Mouse (Mus musculus): ENCODE results near the gene Rnh1.
A peak's percentile ranks its signal among the peaks of the same experiment; 100 is the strongest.

The Rnh1 gene

DNA sequence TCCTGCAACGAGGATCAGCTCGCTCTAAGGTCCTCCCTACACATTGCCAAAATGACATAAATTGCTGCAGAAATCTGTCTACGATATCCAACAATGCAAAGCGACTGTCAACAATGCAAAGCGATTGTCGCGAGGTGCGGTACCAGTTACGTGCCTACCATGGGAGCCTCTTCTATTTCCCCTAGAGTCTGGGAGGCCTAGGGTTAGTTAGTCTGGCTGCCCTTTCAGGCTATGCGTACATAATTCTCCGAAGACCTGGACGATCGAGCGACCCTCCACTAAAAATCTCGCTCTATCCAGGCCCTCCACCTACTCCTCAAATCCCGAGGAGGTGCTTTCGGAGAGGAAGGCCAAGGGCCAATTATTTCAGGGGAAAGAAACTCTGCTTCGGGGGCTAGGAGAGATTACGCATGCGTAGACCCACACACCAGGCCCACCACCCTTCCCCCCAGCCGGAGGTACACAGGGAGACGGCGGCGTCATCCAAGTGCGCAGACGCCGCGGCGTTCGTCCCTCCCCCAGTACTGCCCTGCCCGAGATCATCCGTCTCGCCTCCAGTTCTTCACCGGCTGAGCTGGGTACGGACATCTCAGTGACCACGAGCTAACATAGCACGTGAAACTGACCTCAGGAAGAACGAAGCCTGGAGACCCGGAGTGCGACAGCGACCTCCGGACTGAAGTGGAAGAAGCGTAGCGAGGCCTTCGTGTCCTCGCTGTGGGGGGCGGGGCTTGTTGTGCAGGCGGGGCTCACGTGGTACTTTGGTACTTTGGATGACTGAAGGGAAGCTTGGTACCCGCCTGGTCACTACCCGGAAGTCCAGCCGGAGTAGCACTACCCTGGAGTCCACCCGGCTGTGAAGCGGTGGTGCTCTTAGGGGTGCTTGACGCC is at the start of gene Rnh1:
Rnh1 (minus strand) TSS at position 742 of the 891 bp plus-strand sequence.
- peak; percentile 95 to 97 for DNase-seq

DNA sequence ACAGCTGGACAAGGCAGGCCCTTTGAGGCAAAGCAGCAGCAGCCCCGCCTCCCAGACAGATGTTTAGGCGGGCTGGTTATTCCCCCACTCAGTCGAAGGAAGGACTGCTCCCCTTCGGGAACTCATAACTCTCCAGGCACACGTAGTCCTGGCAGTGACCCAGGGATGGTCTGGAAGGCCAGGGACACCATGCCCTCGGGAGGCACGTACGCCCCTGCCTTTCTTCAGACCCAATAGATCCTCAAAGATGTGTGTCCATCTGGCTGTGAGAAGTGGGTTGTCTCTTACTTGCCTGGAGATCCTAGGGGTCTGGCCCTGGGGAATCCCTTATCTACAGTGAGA is 49.4 kb upstream of the Rnh1 start:
- no peak for DNase-seq

DNA sequence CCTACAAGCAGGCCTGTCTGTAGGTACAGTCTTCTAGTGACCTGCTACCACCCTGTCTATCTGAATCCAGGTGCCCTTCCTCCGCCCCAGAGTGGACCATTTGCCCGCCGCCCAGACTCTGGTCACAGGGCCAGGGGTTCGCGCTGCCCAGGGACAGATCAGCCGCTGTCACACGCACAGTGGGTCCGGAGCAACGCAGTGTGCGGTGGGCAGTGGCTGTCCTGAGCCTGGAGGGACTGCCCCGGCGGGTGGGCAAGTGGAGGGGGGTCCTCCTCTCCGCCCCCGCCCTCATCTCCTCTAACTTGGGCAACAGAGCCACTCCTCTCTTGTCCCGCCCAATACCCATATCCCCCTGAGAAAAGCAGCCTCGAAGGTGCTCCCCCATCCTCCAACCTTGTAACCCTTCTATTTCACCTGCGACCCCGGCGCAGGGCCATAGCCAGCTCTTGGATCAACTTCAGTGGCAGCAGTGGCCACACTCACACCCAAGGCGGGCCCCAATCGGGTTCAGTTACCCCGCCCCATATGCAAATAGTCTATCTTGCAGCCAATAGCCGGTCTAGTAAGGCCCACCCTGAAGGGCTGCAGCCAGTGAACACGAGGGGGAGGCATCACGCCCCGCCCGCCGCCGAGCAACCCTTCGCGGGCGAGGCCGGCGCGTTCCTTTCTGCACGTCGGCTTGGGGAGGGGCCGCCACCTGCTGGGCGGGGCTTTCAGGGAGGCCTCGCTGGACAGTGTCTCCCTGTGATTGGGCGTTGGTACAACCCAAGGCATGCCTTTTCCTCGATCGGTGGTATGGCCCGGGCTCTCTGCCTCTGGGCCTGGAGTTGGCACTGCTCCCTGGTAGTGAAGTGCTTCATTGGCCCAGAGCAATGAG is 48.8 kb upstream of the Rnh1 start:
- DNase-seq = peak; percentile 96 to 99

DNA sequence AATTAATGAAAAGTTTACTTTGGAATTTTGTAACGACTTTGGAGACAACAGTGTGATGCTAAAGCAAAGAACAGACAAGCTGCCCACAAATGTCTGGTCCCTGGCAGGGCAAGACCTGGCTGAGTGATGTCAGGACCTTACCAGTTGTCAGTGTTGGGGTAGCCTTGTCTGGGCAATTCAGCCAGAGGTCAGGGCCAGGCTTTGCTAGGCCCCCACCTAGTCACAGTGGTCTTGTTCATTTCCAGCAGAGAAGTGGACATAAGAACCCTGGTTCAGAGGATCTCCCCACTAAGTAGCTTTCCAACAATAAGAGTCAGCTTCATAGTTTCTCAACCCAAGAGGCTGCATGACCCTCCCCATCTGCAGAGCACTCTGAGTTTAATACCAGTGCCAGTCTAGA is 47.7 kb upstream of the Rnh1 start:
- DNase-seq = no peak

DNA sequence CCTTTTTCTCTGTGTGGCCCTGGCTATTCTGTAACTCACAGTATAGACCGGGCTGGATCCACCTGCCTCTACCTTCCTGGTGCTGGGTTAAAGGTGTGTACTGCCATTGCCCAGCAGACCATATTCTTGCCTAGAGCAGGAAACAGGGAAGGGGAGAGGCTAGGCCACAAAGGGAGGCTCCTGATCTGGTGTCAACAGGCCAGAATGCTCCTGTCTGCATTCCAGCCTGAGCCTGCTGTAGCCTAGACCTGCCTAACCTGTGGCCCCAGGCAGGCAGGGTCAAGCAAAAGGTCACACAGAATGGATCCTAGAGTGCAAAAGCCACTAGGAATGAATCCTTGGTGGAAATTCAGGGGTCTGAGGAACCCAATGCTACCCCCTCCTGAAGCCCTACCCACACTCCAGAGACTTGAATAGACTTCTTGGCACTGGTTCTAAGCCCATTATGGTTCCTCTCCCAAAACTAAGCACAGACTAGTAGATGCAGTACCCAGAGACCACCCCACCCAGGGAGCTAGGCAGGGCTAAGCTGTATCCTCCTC is 47.0 kb upstream of the Rnh1 start:
- no peak for DNase-seq

DNA sequence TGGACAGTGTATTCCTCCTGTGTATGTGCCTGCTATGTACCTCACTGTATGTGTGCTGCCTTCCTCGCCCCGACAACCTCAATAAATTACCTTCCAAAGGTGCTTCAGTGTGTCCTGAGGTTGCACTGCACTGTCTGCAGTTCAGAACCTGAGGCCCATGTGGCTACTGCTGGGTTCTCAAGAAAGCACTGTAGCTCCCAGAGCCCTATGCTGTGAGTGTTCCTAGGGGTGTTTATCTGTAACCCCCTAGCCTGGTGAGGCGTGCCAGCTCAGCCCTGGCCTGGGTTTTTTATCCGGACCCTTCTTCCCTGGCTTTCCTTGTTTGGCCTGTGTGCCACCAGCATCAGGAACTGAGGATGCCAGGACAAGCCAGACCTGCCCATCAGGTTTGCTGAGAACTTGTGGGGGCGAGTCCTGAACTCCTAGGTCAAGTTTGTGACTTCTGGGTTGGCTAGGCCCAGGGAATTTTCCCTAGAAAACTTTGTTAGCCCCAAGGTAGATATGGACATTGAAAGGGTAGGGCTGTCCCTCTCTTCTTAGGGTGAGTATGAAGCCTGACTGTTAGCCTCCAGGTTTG is 46.0 kb upstream of the Rnh1 start:
- DNase-seq = no peak

DNA sequence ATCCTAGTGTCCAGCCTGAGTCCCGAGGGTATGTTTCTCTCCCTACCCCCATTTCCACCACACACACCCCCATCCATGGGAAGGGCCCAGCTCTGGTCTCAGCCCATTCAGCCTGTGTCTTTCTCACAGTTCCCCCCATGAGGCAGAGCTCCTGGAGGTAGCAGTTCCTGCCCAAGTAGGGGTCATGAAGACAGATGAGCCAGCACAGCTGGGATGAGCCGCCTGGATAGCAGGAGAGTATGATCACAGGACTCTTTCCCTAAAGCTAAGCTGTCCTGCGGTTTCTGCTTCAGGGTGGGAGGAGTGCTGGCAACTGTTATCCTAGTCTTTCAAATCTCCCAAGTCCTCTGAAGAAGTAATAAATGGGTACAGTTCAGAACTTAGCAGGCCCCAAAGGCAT is 45.5 kb upstream of the Rnh1 start:
- DNase-seq = no peak

DNA sequence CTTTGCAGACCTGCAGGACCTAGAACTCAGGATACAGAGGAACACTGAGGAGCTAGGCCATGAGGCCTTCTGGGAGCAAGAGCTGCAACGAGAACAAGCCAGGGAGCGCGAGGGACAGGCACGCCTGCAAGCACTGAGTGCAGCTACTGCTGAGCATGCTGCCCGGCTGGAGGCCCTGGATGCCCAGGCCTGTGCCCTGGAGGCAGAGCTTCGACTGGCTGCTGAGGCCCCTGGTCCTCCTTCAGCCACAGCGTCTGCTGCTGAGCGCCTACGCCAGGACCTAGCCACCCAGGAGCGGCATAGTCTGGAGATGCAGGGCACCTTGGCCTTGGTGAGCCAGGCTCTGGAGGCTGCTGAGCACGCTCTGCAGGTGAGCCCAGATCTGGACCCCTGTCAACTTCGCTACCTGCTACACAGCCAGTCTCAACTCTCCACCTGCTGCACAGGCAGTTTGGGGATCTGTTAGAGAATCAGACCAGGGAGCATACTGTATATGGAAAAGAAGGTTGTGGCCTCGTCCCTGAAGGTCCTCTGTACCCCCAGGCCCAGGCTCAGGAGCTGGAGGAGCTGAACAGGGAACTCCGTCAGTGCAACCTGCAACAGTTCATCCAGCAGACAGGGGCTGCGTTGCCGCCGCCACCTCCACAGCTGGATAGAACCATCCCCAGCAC is 44.8 kb upstream of the Rnh1 start:
- peak in 1 of 2 experiments; percentile 58 for DNase-seq

DNA sequence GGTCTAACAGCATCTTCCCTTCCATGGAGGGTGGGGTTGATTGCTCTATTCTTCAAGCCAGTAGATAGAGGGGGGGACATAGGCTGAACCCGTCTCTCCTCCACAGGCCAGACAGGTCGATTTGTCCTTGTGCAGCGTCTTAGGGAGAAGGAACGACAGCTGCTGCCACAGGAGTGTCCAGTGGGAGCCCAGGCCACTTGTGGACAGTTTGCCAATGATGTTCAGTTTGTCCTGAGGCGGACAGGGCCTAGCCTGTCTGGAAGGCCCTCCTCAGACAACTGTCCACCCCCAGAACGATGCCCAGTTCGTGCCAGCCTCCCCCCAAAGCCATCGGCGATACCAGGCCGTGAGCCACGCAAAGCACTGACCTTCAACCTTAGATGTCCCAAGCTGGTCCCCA is 44.2 kb upstream of the Rnh1 start:
- no peak for DNase-seq

DNA sequence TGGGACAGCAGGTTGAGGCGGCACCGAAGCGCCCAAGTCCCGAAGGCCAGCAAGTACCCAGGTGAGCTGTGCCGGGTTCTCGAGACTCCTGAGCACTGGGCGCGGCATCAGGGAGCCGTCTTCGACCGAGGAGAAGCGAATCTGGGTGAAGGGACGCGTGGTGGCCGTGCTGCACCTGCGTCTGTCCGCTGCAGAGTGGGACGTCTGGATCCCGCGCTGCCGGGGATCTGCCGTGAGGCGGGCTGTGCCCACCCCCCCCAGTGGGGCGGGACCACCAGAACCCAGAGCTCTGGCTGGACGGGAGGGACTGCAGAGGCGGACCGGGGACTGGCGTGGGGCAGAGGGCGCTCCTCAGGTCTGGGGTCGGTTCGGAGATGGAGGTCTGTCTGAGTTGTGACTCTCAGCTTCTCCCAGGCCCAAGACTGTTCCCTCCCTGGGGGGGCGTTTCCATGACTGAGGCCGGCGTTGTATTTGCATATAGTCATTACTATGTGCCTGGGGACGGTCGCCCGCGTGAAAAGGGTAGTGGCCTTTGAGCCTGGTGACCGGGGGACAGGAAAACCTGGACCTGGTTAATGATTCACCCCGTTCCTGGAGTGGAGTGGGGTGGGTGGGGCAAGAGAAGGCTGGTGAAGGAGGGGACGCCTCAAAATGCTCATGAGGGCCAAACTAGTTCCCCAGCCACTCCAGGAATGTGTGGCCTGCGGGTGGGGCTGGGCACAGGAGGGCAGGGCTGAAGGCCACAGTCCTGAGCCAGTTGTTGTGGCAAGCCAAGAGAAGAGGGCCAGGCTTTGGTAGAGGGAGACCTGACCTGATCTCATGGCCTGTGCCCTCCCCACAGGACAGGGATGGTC is 43.5 kb upstream of the Rnh1 start:
- peak; percentile 92 to 97 for DNase-seq

DNA sequence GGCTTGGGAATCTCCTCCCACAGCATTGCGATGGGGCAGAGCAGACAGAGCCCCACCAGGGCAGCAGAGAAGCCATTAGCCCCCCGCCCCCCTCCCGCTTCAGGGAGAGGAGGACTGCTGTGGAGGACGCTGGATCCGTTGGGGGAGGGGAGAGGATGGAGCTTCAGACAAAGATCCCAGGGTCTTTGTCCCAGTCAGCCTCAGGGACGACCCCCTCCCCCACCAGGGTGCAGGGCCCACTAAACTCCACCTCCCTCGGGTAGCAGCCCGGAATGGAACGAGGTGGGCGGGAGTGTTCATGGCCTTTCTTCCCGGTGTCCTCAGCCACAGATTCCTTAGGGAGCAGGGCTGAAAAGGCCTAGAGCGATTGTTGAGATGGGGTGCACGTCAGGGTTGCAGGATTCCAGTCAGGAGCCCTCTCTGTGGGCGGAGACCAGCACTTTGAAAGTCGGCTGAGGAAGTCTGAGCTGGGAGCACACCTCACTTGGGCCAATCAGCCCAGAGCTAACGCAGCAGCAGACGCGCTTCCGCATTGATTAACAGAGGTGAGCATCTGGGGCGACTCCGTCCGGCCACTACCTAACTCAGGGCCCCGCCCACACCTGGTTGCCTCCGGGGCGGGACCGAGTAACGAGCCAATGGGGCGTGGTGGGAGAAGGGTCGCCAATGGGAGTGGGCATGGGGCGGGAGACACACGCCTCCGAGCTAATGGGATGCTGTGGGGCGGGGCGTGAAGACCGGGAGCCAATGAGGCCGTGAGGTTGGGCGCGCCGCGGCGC is 42.6 kb upstream of the Rnh1 start, which contains the start of gene Rassf7:
Rassf7 (plus strand) TSS at position 760 of the 779 bp plus-strand sequence.
- DNase-seq = peak; percentile 98 to 99

DNA sequence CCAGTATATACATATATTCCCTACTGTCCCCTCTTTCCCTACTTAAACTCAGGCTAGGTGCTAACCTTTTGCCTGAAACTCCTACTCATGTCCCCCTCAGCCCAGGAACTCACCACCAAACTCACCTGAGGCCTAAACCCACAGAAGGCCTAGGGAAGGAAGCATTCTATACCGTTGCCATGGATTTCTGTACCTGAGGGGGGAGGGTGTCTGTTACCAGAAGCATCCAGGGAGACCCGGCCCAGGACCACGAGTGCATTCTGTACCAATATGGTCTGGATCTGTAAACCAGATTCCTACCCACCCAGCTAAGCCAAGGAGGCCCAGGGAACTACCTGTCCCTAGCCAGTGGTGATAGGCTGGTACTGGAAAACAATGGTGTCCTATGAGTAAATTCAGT is 41.7 kb upstream of the Rnh1 start:
- no peak for DNase-seq

DNA sequence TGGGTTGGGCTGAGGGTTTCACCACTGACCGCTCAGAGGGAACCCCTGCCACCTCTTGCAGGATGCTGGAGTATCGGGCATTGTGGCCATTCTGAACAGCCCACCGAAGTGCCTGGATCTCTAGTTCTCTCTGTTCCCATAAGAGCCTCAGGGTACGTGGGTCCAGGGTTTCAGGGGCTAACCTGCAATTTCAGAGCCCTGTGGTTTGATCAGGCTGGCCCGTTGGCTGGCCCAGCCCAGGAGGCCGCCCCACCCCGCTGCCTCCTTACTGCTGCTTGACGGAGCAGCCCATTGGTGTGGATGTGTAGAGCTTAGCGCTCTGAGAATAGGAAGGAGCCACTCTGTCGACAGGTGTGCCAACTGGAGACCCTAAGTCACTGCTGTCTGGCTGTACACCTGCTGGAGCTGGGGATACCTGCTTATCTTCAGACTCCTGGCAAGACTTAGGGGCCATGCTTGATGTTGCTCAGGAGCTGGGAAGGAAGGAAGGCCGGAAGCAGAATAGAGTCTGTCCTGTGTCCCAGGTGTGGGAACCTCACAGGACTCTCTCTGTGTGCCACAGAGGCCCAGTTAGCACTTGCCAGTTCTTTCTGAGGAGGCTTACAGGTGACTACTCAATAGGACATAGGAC is 41.1 kb upstream of the Rnh1 start, which contains the start of gene Lmntd2:
Lmntd2 (minus strand) TSS at position 476 of the 631 bp plus-strand sequence.
- DNase-seq = no peak

DNA sequence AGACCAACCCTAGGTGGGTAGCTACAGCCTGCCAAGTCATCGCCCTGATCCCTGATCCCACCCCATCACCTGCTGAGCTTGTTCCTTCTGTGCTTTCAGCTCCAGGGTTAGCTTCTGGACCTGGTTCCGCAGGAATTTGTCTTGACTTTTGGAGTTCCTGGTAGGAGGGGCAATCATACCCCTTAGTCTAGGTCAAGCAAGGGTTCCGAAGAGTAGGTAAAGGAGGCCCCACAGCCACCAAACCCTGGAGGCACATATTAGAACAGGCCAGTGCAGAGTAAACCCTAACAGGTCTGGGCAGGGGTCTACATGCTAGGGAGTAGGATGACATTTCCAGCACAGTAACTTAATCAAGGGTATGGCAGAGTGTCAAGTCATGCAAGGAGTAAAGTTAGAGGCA is 40.5 kb upstream of the Rnh1 start:
- DNase-seq = no peak

DNA sequence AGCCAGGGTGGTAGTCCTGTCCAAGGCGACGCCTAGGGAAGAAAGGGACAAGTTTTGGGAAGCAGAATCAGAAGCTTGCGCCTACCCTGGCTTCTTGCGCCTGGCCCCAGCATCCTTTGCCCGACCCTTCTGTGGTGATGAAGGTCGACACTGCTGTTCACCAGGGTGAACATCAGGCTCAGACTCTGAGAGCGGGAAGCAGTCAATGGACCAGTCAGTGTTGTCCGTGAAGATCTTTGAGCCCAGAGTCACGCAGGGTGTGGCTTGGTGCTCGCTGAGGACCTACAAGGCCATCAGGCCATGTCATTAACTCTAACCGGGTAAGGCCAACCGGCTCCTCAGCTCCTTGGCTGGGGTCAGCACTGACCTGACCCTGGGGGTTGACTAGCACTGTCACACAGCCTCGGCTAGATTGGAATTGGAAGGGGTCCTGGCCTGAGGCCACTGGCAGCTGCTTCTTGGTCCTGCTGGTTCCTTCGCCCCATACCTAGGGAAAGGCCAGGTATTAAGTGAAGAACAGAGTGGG is 38.0 kb upstream of the Rnh1 start:
- DNase-seq = peak in 1 of 2 experiments; percentile 28

DNA sequence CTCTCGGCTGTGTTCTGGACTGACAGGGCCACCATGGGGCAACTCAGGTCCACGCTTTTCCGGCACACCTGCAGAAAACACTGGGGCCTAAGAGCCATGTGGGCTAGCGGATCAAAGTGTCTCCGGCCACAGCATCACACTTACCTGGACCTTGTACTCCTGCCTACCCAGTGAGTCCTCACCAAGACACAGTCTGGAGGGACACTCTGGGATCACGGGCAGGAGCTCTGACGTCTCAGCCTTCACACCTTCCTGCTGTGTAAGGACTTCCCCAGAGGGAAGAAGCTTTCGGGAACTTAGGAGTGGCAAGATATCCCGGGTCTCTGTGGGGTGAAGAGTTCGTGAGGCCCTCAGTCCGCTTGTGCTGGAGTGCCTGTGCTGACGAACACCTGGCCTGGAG is 37.5 kb upstream of the Rnh1 start:
- peak in 1 of 2 experiments; percentile 33 for DNase-seq

DNA sequence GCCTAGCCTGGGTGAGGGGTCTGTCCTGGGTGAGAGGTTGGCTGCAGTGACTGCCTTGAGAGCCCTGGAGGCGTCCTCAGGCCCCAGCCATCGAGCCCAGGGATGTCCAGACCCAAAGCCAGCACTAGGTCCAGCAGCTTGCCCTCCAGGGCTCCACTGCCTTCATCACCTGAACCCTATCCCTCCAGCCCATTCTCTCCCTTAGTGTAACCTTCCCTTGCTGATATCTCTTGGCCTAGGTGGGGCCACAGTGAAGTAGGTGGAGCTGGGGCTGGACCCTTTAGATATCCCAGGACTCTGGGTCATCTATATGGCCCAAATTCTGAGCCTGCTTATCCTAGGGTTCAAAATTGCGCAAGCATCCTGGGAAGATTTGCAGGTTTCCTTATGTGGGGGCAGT is 36.9 kb upstream of the Rnh1 start:
- no peak for DNase-seq

DNA sequence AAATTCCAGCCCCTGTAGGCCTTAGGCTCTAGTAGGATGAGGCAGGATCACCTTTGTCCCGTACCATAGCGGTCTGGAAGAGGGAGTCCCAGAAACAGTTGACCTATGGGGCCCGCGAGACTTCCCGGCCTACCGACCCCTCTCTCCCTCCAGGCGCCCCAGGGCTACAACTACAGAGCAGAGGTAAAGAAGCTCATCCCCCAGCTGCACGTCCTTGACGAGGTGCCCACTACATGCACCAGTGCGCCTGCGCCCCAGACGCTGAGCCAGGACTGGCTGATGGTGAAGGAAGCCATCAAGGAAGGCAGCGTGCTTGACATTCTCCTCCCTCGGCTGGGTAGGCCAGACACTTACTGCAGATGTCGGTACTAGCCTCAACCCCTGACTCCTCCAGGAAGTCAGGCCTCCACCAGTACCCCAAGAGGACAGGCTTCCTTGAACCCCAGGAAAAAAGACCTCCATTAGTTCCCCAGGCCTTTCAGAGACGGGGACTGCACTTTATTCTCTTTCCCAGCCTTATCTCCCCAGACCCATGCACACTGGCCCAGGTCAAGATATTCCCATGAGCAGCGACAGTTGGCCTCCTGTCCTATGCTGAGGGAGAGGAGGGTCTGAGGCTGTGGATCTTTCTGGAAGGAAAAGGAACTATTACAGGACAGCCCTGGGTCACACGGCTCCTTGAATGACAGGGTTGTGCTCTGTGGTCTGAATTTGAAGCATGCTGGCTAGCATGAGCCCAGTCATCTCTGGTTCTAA is 33.7 kb upstream of the Rnh1 start:
- DNase-seq = peak in 1 of 2 experiments; percentile 33

DNA sequence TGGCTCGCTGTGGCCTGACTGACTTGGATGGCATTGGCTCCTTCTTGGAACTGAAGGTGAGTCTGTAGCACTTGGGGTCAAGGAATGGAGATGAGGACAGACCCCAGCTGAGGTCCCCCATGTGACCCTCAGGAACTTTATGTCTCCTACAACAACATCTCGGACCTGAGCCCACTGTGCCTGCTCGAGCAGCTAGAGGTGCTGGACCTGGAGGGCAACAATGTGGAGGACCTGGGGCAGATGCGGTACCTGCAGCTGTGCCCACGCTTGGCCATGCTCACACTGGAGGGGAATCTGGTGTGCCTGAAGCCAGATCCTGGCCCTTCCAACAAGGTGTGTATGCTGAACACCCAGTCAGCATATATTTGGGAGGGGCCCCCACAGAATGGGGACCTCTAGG is 32.8 kb upstream of the Rnh1 start:
- DNase-seq = peak in 1 of 2 experiments; percentile 31

Measured in kidney, postnatal 25 days (tissue).